Mouse (Mus musculus) adrenal gland, postnatal 14 days (tissue): Measurements from ENCODE around the gene Dcxr. TPM values are rescaled to one million over a fixed set of nuclear protein-coding genes. Genes with fewer than 3 reads are reported as not detected.
"Not testable (repeated sequence)": the region's sequence is repeated elsewhere in the genome, so short reads cannot be mapped to it uniquely, and the experiment has no call there.

ENCODE experiments used
- DNase-seq: peaks from one replicate; pipeline ENCODE4 v3.0.0; 2021; ENCODE audit warnings: mixed read lengths
- total RNA-seq: library from RNA; stranded (reverse); gene quantifications from 2 replicates; pipeline ENCODE4 v1.2.3, GENCODE M21; 2021

Dcxr gene
- total RNA-seq, 1 experiment from 2014 or later: 41.9 TPM

DNA sequence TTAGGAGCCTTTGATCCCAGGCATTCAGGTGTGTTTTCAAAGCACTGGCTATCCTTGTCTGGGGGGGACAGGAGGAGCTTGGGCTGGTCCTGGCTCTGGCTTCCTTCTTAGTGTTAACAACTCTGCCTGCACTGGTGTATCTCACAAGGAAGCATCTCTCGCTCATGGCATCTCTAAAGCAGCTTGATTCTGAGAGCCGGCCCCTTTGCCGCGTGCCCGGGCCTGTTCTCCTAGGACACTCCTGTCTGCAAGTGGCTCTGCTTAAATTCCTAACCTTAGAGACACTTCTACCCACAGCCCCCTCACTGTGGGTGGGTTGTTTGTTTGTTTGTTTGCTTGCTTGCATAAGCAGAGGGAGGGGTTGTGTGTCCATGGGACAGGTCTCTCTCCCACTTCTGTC lies 19.1 kb downstream of the Dcxr start:
- no peak for DNase-seq

DNA sequence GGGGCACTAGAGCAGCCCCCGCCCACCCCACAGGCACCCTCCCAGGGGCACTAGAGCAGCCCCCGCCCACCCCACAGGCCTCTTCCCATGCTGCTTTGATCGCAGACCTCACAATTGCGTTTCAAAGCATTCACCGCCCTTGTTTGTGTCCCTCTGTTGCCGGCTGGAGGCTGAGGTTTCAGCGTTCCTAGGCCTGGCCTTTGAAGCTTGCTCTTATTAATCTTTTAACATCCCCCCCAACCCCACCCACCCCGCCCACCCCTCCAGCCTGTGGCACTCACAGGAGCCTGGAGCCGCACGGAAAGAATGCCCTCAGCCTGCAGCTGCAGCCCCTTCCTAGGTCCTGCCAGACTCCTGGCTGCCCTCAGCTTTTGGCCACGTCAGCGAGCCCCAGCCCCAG lies 19.9 kb downstream of the Dcxr start:
- DNase-seq: no peak

DNA sequence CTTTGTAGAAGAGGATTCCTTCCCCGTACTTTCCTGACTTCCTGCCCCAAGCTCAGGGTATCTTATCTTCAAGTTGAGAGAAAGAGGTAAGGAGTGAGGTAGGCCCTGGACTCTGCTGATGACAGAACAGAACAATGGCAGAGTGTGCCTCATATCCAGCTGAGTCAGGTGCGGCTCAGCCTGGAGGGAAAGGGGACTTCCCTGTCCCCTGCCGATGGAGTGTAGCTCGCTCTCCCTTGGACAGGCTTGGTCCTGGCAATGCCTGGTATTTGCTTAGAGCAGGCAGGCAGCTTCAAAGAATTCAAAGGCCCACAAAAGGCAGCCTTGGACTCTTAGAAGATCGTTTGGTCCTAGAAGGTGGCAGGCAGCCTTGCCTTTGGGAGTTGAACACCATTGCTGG lies 21.0 kb downstream of the Dcxr start:
- DNase-seq: no peak

DNA sequence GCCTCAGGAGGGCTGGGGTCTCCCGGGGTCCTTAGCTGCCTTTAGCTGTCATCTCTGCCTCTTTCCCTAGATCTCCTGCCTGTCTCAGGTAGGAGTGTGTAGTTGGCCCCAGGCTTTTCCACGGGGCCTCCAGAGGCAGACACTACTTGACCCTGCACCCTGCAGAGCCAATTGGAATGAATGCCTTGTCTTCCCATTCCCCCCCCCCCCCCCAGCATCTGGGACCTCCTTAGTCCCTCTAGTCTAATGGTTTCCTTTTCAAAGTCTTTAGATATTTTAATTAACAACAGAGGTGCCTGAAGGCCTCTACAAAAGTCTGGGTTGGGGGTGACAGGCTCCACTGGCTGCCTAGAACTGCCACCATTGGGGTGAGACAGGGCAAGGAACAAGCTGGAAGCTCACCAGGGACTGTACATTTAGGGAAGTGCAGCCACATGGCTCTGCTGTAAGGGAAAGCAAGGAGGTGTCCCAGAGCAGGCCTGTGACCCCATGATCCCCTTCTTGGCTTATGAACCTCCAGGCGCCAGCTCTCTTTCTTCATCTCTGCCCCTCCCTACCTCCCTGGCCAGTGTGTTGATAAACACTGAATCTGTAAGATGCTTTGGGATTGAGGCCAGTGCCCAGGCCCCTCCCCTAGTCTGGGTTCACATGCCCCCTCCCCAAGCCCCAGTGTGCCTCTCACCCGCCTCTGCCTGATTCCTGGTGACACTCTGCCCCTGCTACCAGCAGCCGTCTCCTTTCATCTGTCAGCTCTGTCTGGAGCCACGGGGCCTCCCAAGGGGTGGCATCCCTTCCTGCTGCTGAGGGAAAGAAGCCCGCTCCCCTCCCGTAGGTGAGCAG lies 22.4 kb downstream of the Dcxr start:
- no peak for DNase-seq

DNA sequence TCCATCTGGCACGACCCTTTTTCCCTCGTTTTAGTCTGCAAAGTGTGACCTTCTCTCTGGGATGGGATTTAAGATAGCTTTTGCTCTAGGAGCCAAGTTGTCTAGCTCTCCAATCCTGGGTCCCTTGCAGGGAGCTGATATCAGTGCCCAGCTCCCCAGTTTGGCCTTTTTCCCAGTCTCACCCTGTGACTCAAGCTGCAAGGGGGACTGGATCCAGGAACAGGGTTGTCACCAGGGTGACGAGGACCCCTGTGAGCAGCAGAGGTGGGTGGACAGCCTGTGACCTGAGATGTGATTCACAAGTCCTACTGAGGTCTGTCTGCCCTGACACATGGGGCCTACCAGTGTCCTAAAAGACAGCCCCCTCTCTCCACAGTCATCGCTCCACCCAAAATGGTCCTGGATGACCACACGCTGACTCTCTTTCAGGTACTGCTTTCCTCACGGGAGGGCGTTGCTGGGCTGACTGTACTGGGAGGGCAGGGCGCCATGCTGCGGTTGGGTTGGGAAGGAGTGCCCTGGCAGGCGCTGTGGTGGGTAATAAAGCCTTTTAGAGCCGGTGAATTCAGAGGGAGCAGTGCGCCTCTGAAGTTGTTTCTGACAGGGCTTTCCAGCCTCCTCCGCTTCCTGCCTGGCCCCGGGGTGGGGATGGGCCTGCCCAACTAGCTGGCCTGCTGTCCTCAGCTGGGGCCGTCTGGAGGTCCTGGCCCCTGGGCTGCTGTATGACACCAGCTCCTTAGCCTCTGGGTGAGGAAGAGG lies 23.2 kb downstream of the Dcxr start:
- peak; percentile 73 for DNase-seq

DNA sequence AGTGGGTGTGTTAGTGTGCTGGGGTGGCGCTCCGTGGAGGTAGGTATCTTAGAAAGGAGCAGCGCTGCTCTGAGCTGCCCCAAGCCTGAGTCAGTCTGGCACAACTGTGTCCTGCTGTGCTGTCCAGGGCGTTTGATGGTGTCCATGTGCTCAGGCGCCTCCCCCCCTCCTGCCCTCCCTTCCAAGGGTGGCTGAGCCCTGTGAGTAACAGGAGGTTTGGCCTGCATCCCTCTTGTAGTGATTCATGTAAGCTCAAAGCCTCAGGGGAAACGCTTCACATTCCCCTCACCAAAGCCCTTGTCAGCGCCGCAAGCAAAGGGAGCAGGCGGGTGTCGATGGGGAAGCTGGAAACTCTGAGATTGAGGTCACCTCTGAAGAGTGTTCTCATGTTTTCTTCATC lies 29.3 kb downstream of the Dcxr start:
- DNase-seq: peak; percentile 89

DNA sequence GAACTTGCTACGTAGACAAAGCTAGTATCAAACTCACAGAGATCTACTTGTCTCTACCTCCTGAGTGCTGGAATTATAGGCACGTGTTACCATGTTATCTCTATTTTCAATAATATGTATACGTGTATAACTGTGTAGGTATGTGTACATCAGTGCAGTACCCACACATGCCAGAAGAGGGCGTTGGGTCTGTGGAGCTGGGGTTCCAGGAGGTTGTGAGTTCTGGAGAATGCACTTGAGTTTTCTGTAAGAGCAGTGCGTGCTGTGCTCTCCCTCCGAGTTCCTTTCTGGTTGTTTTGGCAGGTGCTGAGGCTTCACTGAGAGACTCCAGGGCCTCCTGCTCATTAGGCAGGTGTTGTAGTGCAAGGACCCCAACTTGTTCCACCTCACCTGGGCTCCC lies 30.5 kb downstream of the Dcxr start:
- no peak for DNase-seq

DNA sequence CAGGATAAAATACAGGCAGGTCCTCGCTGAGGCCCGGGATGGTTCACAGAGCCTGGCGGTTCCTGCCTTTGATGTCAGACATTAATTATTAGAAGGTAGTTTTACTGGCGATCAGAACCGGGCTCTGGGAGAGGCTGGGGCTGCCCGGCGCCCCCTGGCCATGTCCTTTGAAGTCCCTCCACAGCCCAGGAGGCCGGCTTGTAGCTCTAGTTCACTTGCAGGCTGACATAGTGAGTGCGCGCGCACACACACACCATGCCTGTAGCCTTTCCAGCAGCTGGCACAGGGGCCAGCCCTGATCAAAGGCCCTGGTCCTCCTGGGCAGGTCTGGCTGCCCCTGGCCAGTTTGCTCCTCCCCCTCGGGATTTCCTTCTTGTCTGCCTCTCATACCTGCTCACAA lies 31.4 kb downstream of the Dcxr start:
- peak; percentile 67 for DNase-seq

DNA sequence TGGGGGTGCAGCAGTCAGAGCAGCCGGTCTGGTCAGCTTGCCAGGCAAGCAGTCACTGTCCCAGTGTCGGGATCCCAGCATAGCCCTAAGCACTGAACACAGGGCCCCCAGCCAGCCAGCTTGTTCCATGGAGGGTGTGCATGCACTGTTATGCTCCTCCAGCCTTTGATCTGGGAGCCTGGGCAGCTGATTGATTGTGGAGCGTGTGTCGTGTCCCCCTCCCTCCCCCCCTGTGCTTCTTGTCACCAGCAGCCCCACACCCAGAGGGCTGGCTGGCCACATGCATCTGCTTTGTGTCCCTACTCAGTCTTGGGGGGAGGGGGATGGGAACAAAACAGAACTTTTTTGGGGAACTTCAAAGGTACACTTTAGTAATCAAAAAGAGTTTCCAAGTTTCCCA lies 31.9 kb downstream of the Dcxr start:
- DNase-seq: peak; percentile 72

DNA sequence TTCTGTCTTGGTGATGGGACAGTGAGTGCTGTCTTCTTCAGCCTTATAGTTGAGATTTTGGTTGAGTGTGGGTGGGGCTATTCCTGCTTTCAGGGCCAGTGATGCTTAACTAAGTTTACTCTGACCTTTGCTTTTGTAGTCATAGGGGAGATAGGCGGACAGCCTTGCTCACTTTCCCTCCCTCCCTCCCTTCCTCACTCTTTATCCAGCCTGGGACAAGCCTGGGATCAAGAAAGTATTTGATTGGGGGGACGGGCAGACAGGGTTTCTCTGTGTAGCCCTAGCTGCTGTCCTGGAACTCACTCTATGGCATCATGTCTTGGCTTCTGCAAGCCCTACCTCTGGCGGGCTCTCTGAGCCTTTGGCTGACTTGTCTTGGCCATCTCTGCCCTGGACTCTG lies 33.6 kb downstream of the Dcxr start:
- DNase-seq: no peak

DNA sequence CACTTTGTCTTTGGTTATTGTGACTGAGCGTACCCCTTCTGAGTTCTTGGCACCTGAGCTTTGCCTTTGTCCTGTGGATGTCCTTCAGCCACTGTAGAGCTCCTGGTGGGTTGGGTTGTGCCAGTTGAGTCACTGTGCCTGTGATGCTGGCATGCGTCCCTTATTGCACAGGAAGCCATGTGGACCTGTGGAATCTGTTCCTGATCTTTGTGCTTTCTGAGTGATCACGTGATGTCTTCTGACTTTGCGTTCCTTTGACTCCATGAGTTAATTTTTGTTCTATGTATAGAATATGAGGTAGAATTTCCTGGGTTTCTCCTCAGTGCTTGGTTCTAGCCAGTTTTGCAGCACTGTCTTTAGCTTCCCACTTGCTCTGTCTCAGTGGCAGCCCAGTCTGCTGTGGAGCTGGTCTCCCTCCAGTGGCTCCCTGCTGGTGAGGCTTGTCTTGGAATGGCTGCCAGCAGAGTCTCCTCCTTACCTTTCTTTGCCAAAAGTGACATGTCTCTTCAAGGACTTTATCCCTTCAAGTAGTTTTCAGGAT lies 34.5 kb downstream of the Dcxr start:
- DNase-seq: peak; percentile 66

DNA sequence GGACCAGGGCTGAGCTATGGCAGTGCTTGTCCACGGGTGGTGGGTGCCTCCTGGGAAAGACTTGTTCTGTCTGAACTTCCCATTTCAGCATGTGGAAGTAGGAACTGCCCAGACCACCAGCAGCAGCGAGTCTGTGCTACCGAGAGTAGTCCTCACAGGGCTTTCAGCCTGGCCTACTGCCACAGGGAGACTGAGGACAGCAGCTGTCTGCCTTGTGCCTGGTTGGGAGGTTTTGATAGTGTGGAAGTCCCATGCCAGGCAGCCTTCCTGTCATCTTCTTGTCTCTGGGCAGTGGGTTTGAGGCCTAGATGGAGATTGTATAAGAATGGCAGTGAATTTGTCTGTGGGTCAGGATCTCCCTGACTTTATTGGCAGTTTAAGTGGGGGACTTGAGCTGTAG lies 37.7 kb downstream of the Dcxr start:
- DNase-seq: no peak

DNA sequence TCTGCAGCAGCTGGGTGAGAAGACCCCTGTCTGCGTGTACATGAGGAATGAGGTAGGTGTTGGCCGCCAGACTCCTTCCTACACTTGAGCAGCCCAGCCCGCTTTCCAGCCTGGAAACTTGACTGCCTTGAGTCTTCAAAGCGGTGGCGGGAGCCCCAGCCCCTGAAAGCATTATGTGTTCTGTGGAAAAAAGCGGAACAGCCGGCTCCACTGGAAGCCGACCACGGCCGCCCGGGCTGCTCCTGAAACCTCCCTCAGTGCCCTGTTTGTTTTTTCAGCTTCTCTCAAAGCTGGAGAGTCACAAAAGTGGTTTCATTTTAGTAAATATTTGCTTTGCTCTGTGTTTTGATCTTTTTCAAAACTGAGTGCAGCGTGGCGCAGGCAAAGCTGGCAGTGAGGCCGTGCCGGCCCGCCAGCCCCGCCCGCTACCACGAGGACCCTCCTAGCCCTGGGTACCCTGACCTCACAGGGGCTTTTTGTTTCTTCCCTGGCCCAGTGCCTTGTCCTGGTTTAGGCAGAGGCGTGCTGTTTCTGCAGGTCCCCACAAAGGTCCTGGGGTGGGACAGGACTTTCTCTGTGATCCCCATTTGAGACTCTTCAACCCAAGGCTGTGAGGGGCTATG lies 40.3 kb downstream of the Dcxr start:
- DNase-seq: no peak

DNA sequence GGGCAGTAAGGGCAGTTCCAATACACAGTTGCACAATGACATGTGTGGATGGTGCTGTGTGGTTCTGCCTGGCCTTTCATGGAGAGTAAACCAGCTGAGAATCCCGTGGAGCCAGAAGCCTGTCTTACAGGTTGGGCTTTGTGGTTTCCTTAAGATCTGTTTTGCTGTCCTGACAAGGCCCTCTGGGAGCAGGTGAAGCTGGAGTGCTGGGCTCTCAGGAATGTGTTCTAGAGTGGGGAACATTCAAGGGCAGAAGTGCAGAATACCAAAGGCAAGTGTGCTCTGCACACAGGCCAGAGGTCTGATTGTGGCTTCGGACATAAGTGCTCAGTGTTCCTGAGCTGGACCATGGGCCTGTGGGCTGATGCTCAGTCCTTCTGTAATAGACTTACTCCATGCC lies 42.4 kb downstream of the Dcxr start:
- DNase-seq: no peak

DNA sequence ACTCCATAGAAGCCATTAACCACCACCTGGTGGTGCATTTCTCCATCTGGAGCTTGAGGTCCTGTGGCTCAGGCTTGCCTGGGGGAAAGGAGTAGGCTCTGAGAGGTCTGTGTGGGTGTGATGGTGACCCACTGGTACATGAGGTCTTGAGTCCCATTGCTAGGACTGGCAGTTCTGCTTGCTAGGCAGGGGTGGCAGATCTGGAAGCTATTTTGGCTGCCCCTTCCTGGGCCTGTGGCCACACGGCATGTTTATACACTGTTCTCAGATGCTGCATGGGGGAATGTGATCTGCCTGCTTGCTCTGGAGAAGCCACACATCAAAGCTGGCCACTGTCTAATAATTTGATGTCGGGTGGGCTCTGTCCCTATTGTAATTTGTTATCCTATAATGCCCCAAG lies 43.0 kb downstream of the Dcxr start:
- DNase-seq: no peak

DNA sequence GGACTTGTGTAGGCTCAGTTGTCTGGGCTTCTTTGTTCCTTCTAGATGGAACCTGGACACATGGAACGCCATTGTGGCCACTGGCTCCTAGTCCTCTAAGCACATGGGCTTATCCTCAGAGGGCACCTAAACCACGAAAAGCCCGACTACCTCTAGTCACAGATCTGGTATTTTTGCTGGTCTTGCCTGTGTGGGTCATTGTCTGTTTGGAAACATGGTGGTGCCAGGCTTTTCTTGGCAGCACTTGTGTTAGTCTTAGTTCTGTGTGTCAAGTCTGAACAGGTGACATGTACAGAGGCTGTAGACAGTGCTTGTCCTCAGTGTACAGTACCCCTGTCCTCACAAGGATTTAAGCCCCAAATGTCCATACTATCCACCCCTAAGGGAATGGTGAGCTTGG lies 43.5 kb downstream of the Dcxr start:
- DNase-seq: no peak

DNA sequence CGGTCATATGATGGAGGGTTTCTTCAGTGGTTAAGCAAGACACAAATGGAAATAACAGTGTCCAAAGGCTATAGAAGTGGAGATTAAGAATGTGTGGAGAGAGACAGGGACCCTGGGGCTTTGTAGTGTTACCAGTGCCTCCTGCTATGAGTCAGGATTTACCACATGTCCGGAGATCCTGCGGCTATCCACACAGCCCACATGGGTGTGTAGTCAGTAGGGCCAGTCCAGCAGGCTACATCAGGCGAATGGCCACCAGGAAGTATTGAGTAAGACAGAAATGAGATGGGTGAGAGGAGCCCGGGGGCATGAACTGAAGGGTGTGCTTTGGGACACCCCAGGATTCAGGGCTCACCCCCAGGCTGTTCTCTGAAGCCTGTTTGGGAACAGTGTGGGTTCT lies 44.4 kb downstream of the Dcxr start:
- no peak for DNase-seq

DNA sequence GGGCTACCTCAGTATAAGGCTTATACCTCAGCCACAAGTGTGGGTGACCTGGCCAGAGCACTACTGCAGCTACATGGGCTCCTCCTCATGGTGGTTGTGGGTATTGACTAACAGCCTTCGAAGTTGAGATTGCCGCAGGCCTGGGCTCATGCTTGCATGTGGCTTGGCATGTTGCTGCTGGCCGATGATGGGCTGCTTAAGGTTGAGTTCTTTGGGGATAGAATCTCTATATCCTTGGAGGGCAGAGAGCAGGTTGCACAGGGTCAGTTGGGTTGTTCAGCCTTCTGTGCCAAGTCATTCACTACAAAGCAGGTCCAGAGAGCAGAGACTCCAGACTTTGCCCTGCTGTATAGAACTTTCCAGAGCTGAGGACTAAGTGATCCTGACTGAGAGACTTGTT lies 47.2 kb downstream of the Dcxr start:
- peak; percentile 54 for DNase-seq

DNA sequence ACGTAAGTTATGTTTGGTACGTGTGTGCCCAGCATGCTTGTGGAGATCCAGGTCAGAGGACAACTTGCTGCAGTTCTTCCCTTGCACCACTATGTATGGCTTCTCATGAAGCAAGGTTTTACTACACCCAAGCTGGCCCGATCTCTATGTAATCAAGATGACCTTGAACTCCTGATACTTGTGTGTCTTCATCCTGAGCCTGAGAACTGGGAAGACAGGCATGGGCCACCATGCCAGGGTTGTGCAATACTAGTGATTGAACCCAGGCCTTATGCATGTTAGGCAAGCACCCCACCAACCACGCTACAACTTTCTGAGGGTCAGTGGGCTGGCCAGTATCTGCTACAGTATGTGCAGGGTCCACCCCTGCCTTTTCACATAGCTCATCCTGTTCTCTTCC lies 50.1 kb downstream of the Dcxr start:
- DNase-seq: peak; percentile 62

DNA sequence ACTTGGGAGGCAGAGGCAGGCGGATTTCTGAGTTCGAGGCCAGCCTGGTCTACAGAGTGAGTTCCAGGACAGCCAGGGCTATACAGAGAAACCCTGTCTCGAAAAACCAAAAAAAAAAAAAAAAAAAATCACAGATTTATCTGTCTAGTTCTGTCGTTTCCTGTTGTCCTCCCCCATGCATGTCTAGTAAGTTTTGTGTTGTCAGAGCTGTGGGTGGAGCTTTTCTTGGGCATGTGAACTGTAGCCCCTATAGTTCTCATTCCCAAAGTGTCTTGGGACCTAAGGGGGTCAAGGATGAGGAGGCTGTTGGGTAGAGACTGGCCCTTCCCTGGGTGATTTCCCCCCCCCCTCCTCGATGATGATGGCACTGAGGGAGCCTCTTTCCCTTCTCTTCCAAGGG lies 51.2 kb downstream of the Dcxr start:
- not testable (repeated sequence) for DNase-seq
